Mouse (Mus musculus) midbrain, embryonic 10.5 days (tissue): ENCODE results near the gene Draxin. TPM values are rescaled to one million over a fixed set of nuclear protein-coding genes. Genes with fewer than 3 reads are reported as not detected.
"Not testable (repeated sequence)": the region's sequence is repeated elsewhere in the genome, so short reads cannot be mapped to it uniquely, and the experiment has no call there.

Source experiments
- DNase-seq: peaks from one replicate; pipeline ENCODE4 v3.0.0-alpha.2; 2017; ENCODE audit warnings: low spot score
- H3K27ac ChIP-seq: fragments of 300-500 bp; sonication (generic); replicated peaks from 2 replicates; pipeline ENCODE4 v1.5.1; 2016; ENCODE audit warnings: mild to moderate bottlenecking
- H3K27me3 ChIP-seq: fragments of 300-500 bp; sonication (generic); 2 replicates; pipeline ENCODE4 v1.6.1; 2016; ENCODE audit warnings: low read depth, mild to moderate bottlenecking; ENCODE audit not compliant: poor library complexity, severe bottlenecking
- H3K36me3 ChIP-seq: fragments of 300-500 bp; sonication (generic); 2 replicates; pipeline ENCODE4 v1.6.1; 2016; ENCODE audit warnings: mild to moderate bottlenecking, moderate library complexity
- H3K4me1 ChIP-seq: fragments of 300-500 bp; sonication (generic); 2 replicates; pipeline ENCODE4 v1.6.1; 2016
- H3K4me3 ChIP-seq: fragments of 300-500 bp; sonication (generic); 2 replicates; pipeline ENCODE4 v1.5.1; 2016; ENCODE audit warnings: mild to moderate bottlenecking, moderate library complexity
- H3K9me3 ChIP-seq: fragments of 300-500 bp; sonication (generic); replicated peaks from 2 replicates; pipeline ENCODE4 v1.6.1; 2016; ENCODE audit warnings: mild to moderate bottlenecking
- WGBS: fragments of 180-500 bp; shearing (Covaris S2); methylation state at CpG from one replicate; pipeline ENCODE4 v1.1.7; 2016; 5-methylcytosine and 5-hydroxymethylcytosine counted together
- microRNA-seq: library from miRNA; unstranded; fragments of <30 nt; microRNA quantifications from one replicate; pipeline ENCODE4, GENCODE M21; 2017
- polyA plus RNA-seq: library from polyadenylated mRNA; unstranded; fragments of >200 nt; fragmentation: Nextera tagmentation; extraction: Ambion mirVana; gene quantifications from 2 replicates; pipeline ENCODE4 v1.2.1, GENCODE M21; 2016

Gene Draxin
- polyA plus RNA-seq, 1 experiment from 2014 or later: 5.3 TPM

DNA sequence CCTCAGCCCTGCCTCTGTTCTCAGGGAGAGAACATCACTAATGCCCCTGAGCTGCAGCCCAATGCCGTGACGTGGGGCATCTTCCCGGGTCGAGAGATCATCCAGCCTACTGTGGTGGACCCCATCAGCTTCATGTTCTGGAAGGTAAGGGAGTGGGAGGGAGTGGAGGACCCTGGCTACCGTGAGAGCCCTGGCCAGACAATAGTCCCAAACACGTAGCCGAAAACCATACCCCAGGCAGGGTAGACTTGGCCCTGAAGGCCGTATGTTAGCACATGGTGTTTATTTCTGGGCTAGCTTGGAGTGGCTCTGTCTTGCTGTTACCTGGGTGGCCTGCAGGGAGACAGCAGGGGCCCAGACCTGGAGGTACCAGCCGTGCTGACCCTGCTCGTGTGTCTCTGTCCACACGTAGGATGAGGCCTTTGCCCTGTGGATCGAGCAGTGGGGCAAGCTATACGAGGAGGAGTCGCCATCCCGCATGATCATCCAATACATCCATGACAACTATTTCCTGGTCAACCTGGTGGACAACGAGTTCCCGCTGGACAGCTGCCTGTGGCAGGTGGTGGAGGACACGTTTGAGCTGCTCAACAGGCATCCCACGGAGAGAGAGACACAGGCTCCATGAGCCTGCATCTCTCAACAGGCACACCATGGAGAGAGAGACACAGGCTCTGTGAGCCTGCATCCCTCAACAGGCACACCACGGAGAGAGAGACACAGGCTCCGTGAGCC lies 75.4 kb downstream of the Draxin start:
- DNase-seq: no peak
- Histone ChIP-seq H3K9me3 (no peaks in the 10 kb centered on the region), H3K4me1 (peaks cover 2% of the 10 kb centered on the region; the same call in 1 of the 2 replicates)

DNA sequence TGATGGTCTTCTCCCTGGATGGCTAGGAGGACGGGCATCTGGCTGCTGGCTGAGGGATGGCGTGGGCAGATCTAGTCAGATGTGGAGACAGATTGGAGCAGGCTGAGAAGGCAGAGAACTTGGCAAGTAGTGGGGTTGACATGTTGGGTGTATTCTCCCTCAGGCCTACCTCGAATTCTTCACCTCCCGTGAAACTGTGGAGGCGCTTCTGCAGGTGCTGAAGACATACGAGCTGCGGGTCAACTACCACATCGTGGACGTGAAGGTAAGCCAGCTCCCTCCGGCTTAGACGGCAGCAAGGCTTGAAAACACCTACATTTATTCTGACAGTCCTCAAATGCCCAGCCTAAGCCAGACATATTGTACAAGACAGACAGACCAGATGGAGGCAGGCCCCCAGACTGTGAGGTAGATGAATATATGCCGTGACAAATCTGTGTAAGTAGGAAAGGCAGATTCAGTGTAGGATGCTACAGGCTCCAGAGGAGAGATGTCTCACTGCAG lies 77.0 kb downstream of the Draxin start:
- peaks cover 99% of the 10 kb centered on the region for H3K36me3 ChIP-seq
- no peaks in the 10 kb centered on the region for H3K27me3 ChIP-seq
- no peak for DNase-seq
- H3K9me3 ChIP-seq: no peaks in the 10 kb centered on the region
- WGBS: 92% methylated on average over 12 of the region's 12 CpGs
- no peak overlapping the region for H3K27ac ChIP-seq
- no peak overlapping the region for H3K4me3 ChIP-seq
- H3K4me1 ChIP-seq: no peaks in the 10 kb centered on the region

More for the DNA sequence above, 75.4 kb downstream of the Draxin start:
- Histone ChIP-seq H3K27ac (no peak overlapping the region), H3K27me3 (no peaks in the 10 kb centered on the region), H3K36me3 (peaks cover 90% of the 10 kb centered on the region), H3K4me3 (no peak overlapping the region)
- WGBS: 92% methylated on average over 21 of the region's 21 CpGs

DNA sequence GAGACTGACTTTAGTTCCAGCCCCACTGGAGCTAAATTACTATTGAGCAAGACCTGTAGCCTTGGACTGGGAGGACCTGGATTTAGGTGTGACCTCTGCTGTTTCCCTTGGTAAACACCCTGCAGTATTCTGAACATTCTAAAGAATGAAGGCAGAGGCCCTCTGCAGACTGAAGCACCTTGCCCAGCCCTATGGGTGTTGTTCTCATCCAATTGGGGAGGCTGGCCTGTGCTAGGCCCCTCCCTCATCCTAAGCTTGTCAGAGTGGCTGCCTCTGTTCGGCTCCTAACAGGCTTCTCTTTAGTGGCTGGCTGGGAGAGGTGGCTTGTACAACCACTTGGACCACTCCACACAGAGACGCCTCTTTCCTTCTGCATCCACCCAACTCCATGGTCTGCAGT lies 77.5 kb downstream of the Draxin start:
- Histone ChIP-seq H3K4me3 (no peak overlapping the region), H3K4me1 (no peaks in the 10 kb centered on the region), H3K9me3 (no peaks in the 10 kb centered on the region), H3K27ac (no peak overlapping the region), H3K27me3 (no peaks in the 10 kb centered on the region), H3K36me3 (peaks cover 99% of the 10 kb centered on the region)
- no peak for DNase-seq
- WGBS: 79% methylated on average over 2 of the region's 2 CpGs

DNA sequence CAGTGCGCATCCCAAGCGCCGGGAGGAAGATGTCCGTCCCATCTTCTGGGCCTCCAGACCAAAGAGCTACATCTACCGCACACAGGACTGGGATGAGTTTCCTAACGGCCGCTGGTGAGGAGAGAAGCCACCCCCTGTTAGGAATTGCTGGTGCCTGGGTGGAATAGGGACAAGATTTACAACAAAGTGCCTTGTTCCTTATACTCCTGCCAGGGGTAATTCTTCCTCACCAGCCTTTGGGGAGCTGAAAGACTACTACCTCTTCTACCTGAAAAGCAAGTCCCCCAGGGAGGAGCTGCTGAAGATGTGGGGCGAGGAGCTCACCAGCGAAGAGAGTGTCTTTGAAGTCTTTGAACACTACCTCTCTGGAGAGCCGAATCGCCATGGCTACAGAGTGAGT lies 78.6 kb downstream of the Draxin start:
- peaks cover 99% of the 10 kb centered on the region for H3K36me3 ChIP-seq

DNA sequence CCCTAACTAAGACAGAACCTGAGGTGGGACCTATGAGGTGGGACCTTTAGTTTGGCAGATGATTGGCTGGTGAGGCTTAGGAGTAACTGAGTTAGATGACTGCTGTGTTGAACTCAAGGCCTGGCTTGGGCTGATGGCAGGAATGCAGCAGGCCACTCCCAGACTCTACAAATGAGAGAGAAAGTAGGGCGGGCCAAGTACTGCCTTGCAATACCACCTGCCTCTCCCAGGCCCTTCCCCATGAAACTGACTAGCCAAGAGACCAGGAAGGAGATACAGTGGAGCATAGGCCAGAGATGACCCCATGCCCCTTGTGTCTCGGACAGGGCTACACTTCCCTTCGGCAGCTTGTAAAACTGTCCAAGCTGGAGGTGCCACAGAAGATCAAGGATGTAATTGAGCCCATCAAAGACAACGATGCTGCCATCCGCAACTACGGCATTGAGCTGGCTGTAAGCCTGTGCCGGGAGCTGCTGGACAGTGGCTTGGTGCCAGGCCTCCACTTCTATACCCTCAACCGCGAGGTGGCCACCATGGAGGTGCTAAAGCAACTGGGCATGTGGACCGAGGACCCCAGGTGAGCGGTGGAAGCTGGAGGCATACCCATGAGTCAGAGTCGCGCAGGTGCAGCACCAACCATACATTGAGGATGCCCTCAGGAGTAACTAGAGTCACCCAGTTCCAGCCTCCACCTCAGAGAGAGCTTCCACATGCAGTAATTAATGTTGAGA lies 79.3 kb downstream of the Draxin start:
- peaks cover 6% of the 10 kb centered on the region for H3K4me1 ChIP-seq
- no peak for DNase-seq
- no peak overlapping the region for H3K27ac ChIP-seq
- no peaks in the 10 kb centered on the region for H3K9me3 ChIP-seq
- H3K4me3 ChIP-seq: no peak overlapping the region
- WGBS: 94% methylated on average over 13 of the region's 13 CpGs
- H3K36me3 ChIP-seq: peaks cover 99% of the 10 kb centered on the region
- no peaks in the 10 kb centered on the region for H3K27me3 ChIP-seq

More for the DNA sequence above, 78.6 kb downstream of the Draxin start:
- no peak for DNase-seq
- Histone ChIP-seq H3K4me1 (no peaks in the 10 kb centered on the region), H3K4me3 (no peak overlapping the region), H3K9me3 (no peaks in the 10 kb centered on the region), H3K27ac (no peak overlapping the region), H3K27me3 (no peaks in the 10 kb centered on the region)
- WGBS: 88% methylated on average over 11 of the region's 11 CpGs

DNA sequence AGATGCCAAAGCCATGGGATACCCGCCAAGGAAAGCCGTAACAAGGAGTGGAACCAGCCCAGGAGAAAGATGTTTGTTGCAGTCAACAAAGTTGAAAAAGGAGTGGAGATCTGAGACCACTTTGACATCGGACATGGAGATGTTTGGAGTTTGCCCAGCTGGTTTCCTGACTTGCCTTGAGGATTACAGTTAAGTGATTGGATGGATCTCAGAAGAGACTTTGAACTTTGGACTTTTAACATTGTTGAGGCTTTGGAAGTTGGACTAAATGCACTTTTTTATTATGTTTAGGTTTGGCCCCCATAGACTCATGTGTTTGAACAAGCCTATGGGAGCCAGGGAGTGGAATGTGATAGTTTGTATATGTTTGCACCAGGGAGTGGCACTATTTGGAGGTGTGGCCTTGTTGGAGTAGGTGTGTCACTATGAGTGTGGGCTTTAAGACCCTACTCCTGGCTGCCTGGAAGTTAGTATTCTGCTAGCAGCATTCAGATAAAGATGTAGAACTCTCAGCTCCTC lies 80.0 kb downstream of the Draxin start:
- not testable (repeated sequence) for H3K4me3 ChIP-seq, H3K27me3 ChIP-seq, DNase-seq, H3K27ac ChIP-seq, H3K9me3 ChIP-seq
- WGBS: 97% methylated on average over 3 of the region's 3 CpGs
- peaks cover 98% of the 10 kb centered on the region for H3K36me3 ChIP-seq
- peaks cover 14% of the 10 kb centered on the region for H3K4me1 ChIP-seq

Small RNA genes lying within 50 kb of the gene (microRNA-seq; reads per million reads assigned to microRNA genes)
- gene Mir7022: not detected

Other genes with a start within 250 kb of the Draxin start
- 45.1 and 53.2 TPM in 2 replicates for gene Mfn2, start 226.0 kb downstream of the Draxin start, polyA plus RNA-seq
- gene Plod1, start 193.9 kb downstream of the Draxin start, polyA plus RNA-seq: 26.9 and 28.2 TPM in 2 replicates
- 11.6 and 11.7 TPM in 2 replicates for gene 2510039O18Rik, start 189.8 kb downstream of the Draxin start, polyA plus RNA-seq
- not detected in 2 replicates for gene Nppb, start 144.9 kb downstream of the Draxin start, polyA plus RNA-seq
- gene Nppa, start 130.0 kb downstream of the Draxin start, polyA plus RNA-seq: 0.25 and 0.67 TPM in 2 replicates
- 15.6 and 20.4 TPM in 2 replicates for gene Clcn6, start 91.9 kb downstream of the Draxin start, polyA plus RNA-seq
- 25.4 and 33.3 TPM in 2 replicates for gene Mthfr, start 91.6 kb downstream of the Draxin start, polyA plus RNA-seq
- gene Agtrap, start 42.7 kb downstream of the Draxin start, polyA plus RNA-seq: 16.4 and 17.4 TPM in 2 replicates
- gene Mad2l2, start 314 bp downstream of the Draxin start, polyA plus RNA-seq: 72.6 and 85.2 TPM in 2 replicates
- 11.4 and 13.0 TPM in 2 replicates for gene Fbxo6, start 21.4 kb upstream of the Draxin start, polyA plus RNA-seq
- 39.6 and 58.5 TPM in 2 replicates for gene Fbxo44, start 29.8 kb upstream of the Draxin start, polyA plus RNA-seq
- gene Fbxo2, start 29.9 kb upstream of the Draxin start, polyA plus RNA-seq: 1.1 and 1.3 TPM in 2 replicates
- 3.2 and 3.7 TPM in 2 replicates for gene Disp3, start 157.3 kb upstream of the Draxin start, polyA plus RNA-seq